Mouse (Mus musculus) liver, embryonic 14.5 days (tissue): ENCODE measurements around the gene Cd82. TPM values are rescaled to one million over a fixed set of nuclear protein-coding genes. Genes with fewer than 3 reads are reported as not detected.

Source experiments
- ATAC-seq: fragments of 200-750 bp; cut with Nextera tagmentation; 2 replicates; pipeline ENCODE4 v1.8.0; 2017; ENCODE audit warnings: moderate number of reproducible peaks, mild to moderate bottlenecking, moderate library complexity; ENCODE audit not compliant: insufficient read depth
- DNase-seq, 3 experiments: peaks; one replicate each; pipeline ENCODE4 v3.0.0-alpha.2; 2012 to 2013; ENCODE audit warnings: low read depth in 3 of 3, low spot score in 3 of 3
- H3K27ac ChIP-seq: fragments of 300-500 bp; sonication (generic); 2 replicates; pipeline ENCODE4 v1.5.1; 2014; ENCODE audit warnings: moderate library complexity, mild to moderate bottlenecking, control low read depth, inconsistent platforms
- H3K27me3 ChIP-seq: fragments of 300-500 bp; sonication (generic); 2 replicates; pipeline ENCODE4 v1.6.1; 2014; ENCODE audit warnings: mild to moderate bottlenecking, low read length, moderate library complexity; ENCODE audit not compliant: control insufficient read depth, insufficient read depth
- H3K36me3 ChIP-seq: fragments of 300-500 bp; sonication (generic); replicated peaks from 2 replicates; pipeline ENCODE4 v1.6.1; 2014; ENCODE audit warnings: low read depth; ENCODE audit not compliant: control insufficient read depth, insufficient read depth
- H3K4me1 ChIP-seq, 2 experiments: fragments of 200-500 bp in 1 of 2; fragments of 300-500 bp in 1 of 2; sonication (generic) in 1 of 2; replicated peaks; 2 replicates each; pipeline ENCODE4 v1.6.1; 2012 to 2014; ENCODE audit warnings: antibody characterized with exemption in 1 of 2, inconsistent platforms in 1 of 2, low read length in 1 of 2; ENCODE audit not compliant: control insufficient read depth in 2 of 2, insufficient read depth in 2 of 2
- H3K4me2 ChIP-seq: fragments of 300-500 bp; sonication (generic); 2 replicates; pipeline ENCODE4 v1.6.1; 2014; ENCODE audit warnings: low read depth, mild to moderate bottlenecking, control low read depth, moderate library complexity
- H3K4me3 ChIP-seq, 2 experiments: fragments of 200-500 bp in 1 of 2; fragments of 300-500 bp in 1 of 2; sonication (generic) in 1 of 2; 2 replicates each; pipeline ENCODE4 v1.5.1; 2012 to 2014; ENCODE audit warnings: low read depth in 2 of 2, low read length in 2 of 2, mild to moderate bottlenecking in 2 of 2, control low read depth in 1 of 2, inconsistent platforms in 1 of 2, moderate library complexity in 1 of 2; ENCODE audit not compliant: insufficient read depth in 1 of 2
- H3K9ac ChIP-seq: fragments of 300-500 bp; sonication (generic); replicated peaks from 2 replicates; pipeline ENCODE4 v1.6.1; 2014; ENCODE audit warnings: mild to moderate bottlenecking, control low read depth, moderate library complexity
- H3K9me3 ChIP-seq: fragments of 300-500 bp; sonication (generic); 2 replicates; pipeline ENCODE4 v1.6.1; 2016; ENCODE audit warnings: low read length, mixed read lengths; ENCODE audit not compliant: control insufficient read depth
- CTCF ChIP-seq: IDR thresholded peaks from 2 replicates; pipeline ENCODE4 v1.5.1; 2016; ENCODE audit warnings: antibody characterized with exemption, low read depth, control low read depth
- EP300 ChIP-seq: IDR thresholded peaks from 2 replicates; pipeline ENCODE4 v1.6.1; 2016; ENCODE audit warnings: antibody characterized with exemption, low read depth
- WGBS: fragments of 180-500 bp; shearing (Covaris S2); extraction: QIAGEN DNeasy Blood & Tissue Kit; methylation state at CpG from one replicate; pipeline ENCODE4 v1.1.7; 2014; ENCODE audit not compliant: insufficient replicate concordance; 5-methylcytosine and 5-hydroxymethylcytosine counted together
- polyA plus RNA-seq, 2 experiments: library from polyadenylated mRNA; depleted of rRNA in 1 of 2; stranded (reverse) in 1 of 2; unstranded in 1 of 2; fragments of >200 nt; fragmentation: Nextera tagmentation in 1 of 2; extraction: Ambion mirVana in 1 of 2; gene quantifications; 2 replicates each; pipeline versions ENCODE4 v1.2.1 to v1.2.3; 2012 to 2014

Gene Cd82
- polyA plus RNA-seq, 2 experiments: 58.6 to 72.2 TPM

- H3K4me1 ChIP-seq: no peaks in the 10 kb centered on the region
- no peaks in the 10 kb centered on the region for H3K27me3 ChIP-seq
- H3K4me2 ChIP-seq: no peak overlapping the region
- no peak for TF ChIP-seq EP300
- TF ChIP-seq CTCF: no peak
- H3K9me3 ChIP-seq: no peaks in the 10 kb centered on the region
- 42% methylated on average over 4 of the region's 4 CpGs for WGBS
- no peak overlapping the region for H3K4me3 ChIP-seq
- no peak for DNase-seq
- ATAC-seq: no peak
- no peak overlapping the region for H3K27ac ChIP-seq
- H3K9ac ChIP-seq: no peak overlapping the region
- H3K36me3 ChIP-seq: no peaks in the 10 kb centered on the region
These were observed 40.4 kb upstream of the Cd82 start for GRCm38 (mm10) chr2:93503353-93503752.

DNA sequence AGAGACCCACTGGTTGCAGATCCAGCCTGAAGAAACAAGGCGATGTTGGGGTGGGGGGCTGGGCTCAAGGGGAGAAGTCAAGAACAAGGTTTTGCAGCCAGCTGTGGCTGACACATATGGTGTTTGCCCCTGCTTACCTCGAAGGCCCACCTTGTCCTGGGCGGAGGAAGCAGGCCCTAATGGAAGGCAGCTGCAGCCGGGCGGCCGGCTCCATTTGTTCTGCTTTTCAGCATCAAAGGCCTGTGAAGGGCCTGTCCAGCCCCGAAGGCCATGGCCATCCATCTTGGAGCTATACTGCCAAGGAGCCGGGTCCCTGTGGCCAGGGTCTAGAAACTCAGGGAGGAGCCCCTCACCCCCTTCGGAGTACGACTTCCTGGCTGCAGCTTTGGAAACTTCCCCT lies 38.4 kb upstream of the Cd82 start:
- no peaks in the 10 kb centered on the region for H3K4me1 ChIP-seq
- H3K9me3 ChIP-seq: no peaks in the 10 kb centered on the region
- no peak overlapping the region for H3K4me3 ChIP-seq
- H3K36me3 ChIP-seq: no peaks in the 10 kb centered on the region
- TF ChIP-seq EP300 (no peak), CTCF (no peak)
- H3K27ac ChIP-seq: no peak overlapping the region
- H3K9ac ChIP-seq: no peak overlapping the region
- ATAC-seq: no peak
- no peaks in the 10 kb centered on the region for H3K27me3 ChIP-seq
- no peak overlapping the region for H3K4me2 ChIP-seq
- no peak for DNase-seq
- 58% methylated on average over 10 of the region's 10 CpGs for WGBS

- no peak for TF ChIP-seq CTCF
- WGBS: 30% methylated on average over 5 of the region's 5 CpGs
- Histone ChIP-seq H3K4me3 (no peak overlapping the region), H3K4me1 (no peaks in the 10 kb centered on the region), H3K4me2 (no peak overlapping the region), H3K36me3 (no peaks in the 10 kb centered on the region), H3K27ac (no peak overlapping the region), H3K9ac (no peak overlapping the region), H3K27me3 (no peaks in the 10 kb centered on the region), H3K9me3 (no peaks in the 10 kb centered on the region)
- ATAC-seq (no peak), DNase-seq (no peak)
These were observed 34.3 kb upstream of the Cd82 start for GRCm38 (mm10) chr2:93497221-93497620.

DNA sequence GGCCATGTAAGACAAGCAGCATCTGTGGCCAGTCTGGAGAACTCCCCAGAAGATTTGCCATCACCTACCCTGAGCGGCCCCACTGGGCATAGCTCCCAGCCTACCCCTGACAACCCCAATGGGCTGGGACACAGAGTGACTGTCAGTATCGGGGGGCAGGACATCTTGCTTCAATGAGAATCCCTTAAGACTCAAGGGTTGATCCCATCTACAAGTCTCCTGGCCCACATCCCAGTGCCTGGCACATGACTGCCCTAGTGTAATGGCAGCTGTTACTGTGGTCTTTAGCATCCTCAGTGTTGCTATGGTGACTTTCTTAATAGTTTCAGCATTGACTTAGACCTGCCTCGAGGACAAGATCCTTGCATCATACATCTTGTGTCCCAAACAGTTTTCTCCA lies 32.2 kb upstream of the Cd82 start:
- ATAC-seq: no peak
- TF ChIP-seq CTCF: no peak
- no peak for TF ChIP-seq EP300
- H3K4me2 ChIP-seq: no peak overlapping the region
- H3K9ac ChIP-seq: no peak overlapping the region
- H3K4me1 ChIP-seq: no peaks in the 10 kb centered on the region
- no peaks in the 10 kb centered on the region for H3K27me3 ChIP-seq
- H3K36me3 ChIP-seq: no peaks in the 10 kb centered on the region
- no peak overlapping the region for H3K4me3 ChIP-seq
- WGBS: 60% methylated on average over 3 of the region's 3 CpGs
- H3K27ac ChIP-seq: no peak overlapping the region
- no peak for DNase-seq
- H3K9me3 ChIP-seq: no peaks in the 10 kb centered on the region

GRCm38 (mm10) chr2:93493541-93493940 lies 30.6 kb upstream of the Cd82 start:
- DNase-seq (no peak), ATAC-seq (no peak)
- no peak overlapping the region for H3K27ac ChIP-seq
- 38% methylated on average over 3 of the region's 3 CpGs for WGBS
- H3K36me3 ChIP-seq: no peaks in the 10 kb centered on the region
- H3K4me3 ChIP-seq: no peak overlapping the region
- H3K9ac ChIP-seq: no peak overlapping the region
- H3K4me1 ChIP-seq: no peaks in the 10 kb centered on the region
- H3K9me3 ChIP-seq: no peaks in the 10 kb centered on the region
- no peak overlapping the region for H3K4me2 ChIP-seq
- H3K27me3 ChIP-seq: no peaks in the 10 kb centered on the region
- TF ChIP-seq CTCF (no peak), EP300 (no peak)
